Mouse (Mus musculus) hindbrain, postnatal 0 days (tissue): Measurements from ENCODE around the gene Picalm. TPM values are rescaled to one million over a fixed set of nuclear protein-coding genes. Genes with fewer than 3 reads are reported as not detected.

Experiments used
- ATAC-seq: fragments of 200-750 bp; cut with Nextera tagmentation; 2 replicates; pipeline ENCODE4 v1.8.0; 2017; ENCODE audit warnings: mild to moderate bottlenecking, moderate TSS enrichment, moderate library complexity
- DNase-seq: peaks from one replicate; pipeline ENCODE4 v3.0.0-alpha.2; 2015; ENCODE audit warnings: low spot score
- H3K27ac ChIP-seq: fragments of 300-500 bp; sonication (generic); 2 replicates; pipeline ENCODE4 v1.5.1; 2014; ENCODE audit warnings: mild to moderate bottlenecking
- H3K27me3 ChIP-seq: fragments of 300-500 bp; sonication (generic); 2 replicates; pipeline ENCODE4 v1.6.1; 2014; ENCODE audit warnings: low read length, mixed read lengths; ENCODE audit not compliant: insufficient read depth
- H3K36me3 ChIP-seq: fragments of 300-500 bp; sonication (generic); 2 replicates; pipeline ENCODE4 v1.6.1; 2014; ENCODE audit warnings: low read length, mixed read lengths; ENCODE audit not compliant: insufficient read depth
- H3K4me1 ChIP-seq: fragments of 300-500 bp; sonication (generic); 2 replicates; pipeline ENCODE4 v1.6.1; 2014; ENCODE audit warnings: antibody characterized with exemption, low read length, mixed read lengths; ENCODE audit not compliant: insufficient read depth
- H3K4me2 ChIP-seq: fragments of 300-500 bp; sonication (generic); 2 replicates; pipeline ENCODE4 v1.6.1; 2014; ENCODE audit warnings: low read depth, mild to moderate bottlenecking, low read length, moderate library complexity, mixed read lengths
- H3K4me3 ChIP-seq: fragments of 300-500 bp; sonication (generic); 2 replicates; pipeline ENCODE4 v1.5.1; 2014; ENCODE audit warnings: low read length
- H3K9ac ChIP-seq: fragments of 300-500 bp; sonication (generic); replicated peaks from 2 replicates; pipeline ENCODE4 v1.6.1; 2014; ENCODE audit warnings: mild to moderate bottlenecking, low read length, moderate library complexity, mixed read lengths
- H3K9me3 ChIP-seq: fragments of 300-500 bp; sonication (generic); 2 replicates; pipeline ENCODE4 v1.6.1; 2016; ENCODE audit warnings: low read length, mixed read lengths
- CTCF ChIP-seq: IDR thresholded peaks from 2 replicates; pipeline ENCODE4 v1.5.1; 2016; ENCODE audit warnings: antibody characterized with exemption, control low read depth, low read depth
- WGBS: fragments of 180-500 bp; shearing (Covaris S2); extraction: QIAGEN DNeasy Blood & Tissue Kit; methylation state at CpG from one replicate; pipeline ENCODE4 v1.1.7; 2014; 5-methylcytosine and 5-hydroxymethylcytosine counted together
- polyA plus RNA-seq: library from polyadenylated mRNA; unstranded; fragments of >200 nt; fragmentation: Nextera tagmentation; extraction: Ambion mirVana; gene quantifications from 2 replicates; pipeline ENCODE4 v1.2.1, GENCODE M21; 2015
- total RNA-seq: library from RNA; depleted of rRNA; stranded (reverse); fragments of >200 nt; gene quantifications from 2 replicates; pipeline ENCODE4 v1.2.3, GENCODE M21; 2014

Gene Picalm
- total and polyA plus RNA-seq, 2 experiments from 2014 or later: 22.4 to 141 TPM

- H3K9me3 ChIP-seq: no peaks in the 10 kb centered on the region
- DNase-seq (peak; percentile 30), ATAC-seq (peak; percentile 70)
- H3K4me1 ChIP-seq: peaks cover 7% of the 10 kb centered on the region; the same call in 1 of the 2 replicates
- TF ChIP-seq CTCF: no peak
- peak overlapping the region; percentile 98 for H3K9ac ChIP-seq
- peak overlapping the region; percentile 95 for H3K4me2 ChIP-seq
- no peaks in the 10 kb centered on the region for H3K27me3 ChIP-seq
- H3K27ac ChIP-seq: peak overlapping the region; percentile 98
- H3K4me3 ChIP-seq: peak overlapping the region; percentile 89
- under 1% methylated on average over 29 of the region's 39 CpGs for WGBS
- no peaks in the 10 kb centered on the region for H3K36me3 ChIP-seq
Measured at GRCm38 (mm10) chr7:90130501-90131375, 725 bp downstream of the Picalm start.

- Histone ChIP-seq H3K27me3 (no peaks in the 10 kb centered on the region), H3K9me3 (no peaks in the 10 kb centered on the region), H3K4me2 (peak overlapping the region; percentile 95), H3K27ac (peak overlapping the region; percentile 98; the same call in 1 of the 2 replicates), H3K4me3 (peak overlapping the region; percentile 89), H3K9ac (peak overlapping the region; percentile 98), H3K36me3 (no peaks in the 10 kb centered on the region), H3K4me1 (peaks cover 7% of the 10 kb centered on the region; the same call in 1 of the 2 replicates)
- WGBS: 0% methylated on average over 2 of the region's 2 CpGs
- no peak for ATAC-seq
- DNase-seq: no peak
- no peak for TF ChIP-seq CTCF
Measured at GRCm38 (mm10) chr7:90131376-90131651, 1.3 kb downstream of the Picalm start.

GRCm38 (mm10) chr7:90131831-90132241, 1.8 kb downstream of the Picalm start:
- Histone ChIP-seq H3K27me3 (no peaks in the 10 kb centered on the region), H3K36me3 (no peaks in the 10 kb centered on the region), H3K4me3 (peak overlapping the region; percentile 89), H3K9ac (peak overlapping the region; percentile 98), H3K27ac (peak overlapping the region; percentile 98; the same call in 1 of the 2 replicates), H3K4me1 (peaks cover 7% of the 10 kb centered on the region; the same call in 1 of the 2 replicates), H3K4me2 (peak overlapping the region; percentile 95), H3K9me3 (no peaks in the 10 kb centered on the region)
- no peak for ATAC-seq
- WGBS: 6% methylated on average over 7 of the region's 7 CpGs
- TF ChIP-seq CTCF: no peak
- peak; percentile 38 for DNase-seq

- peak overlapping the region; percentile 98 for H3K9ac ChIP-seq
Measured at GRCm38 (mm10) chr7:90132322-90132721, 2.3 kb downstream of the Picalm start.

GRCm38 (mm10) chr7:90136736-90137135, 6.7 kb downstream of the Picalm start:
- H3K4me1 ChIP-seq: peaks cover 7% of the 10 kb centered on the region; the same call in 1 of the 2 replicates
- DNase-seq (no peak), ATAC-seq (no peak)
- no peak overlapping the region for H3K27ac ChIP-seq
- no peak overlapping the region for H3K4me3 ChIP-seq
- H3K36me3 ChIP-seq: no peaks in the 10 kb centered on the region
- H3K4me2 ChIP-seq: no peak overlapping the region
- no peak for TF ChIP-seq CTCF
- no peak overlapping the region for H3K9ac ChIP-seq
- H3K27me3 ChIP-seq: no peaks in the 10 kb centered on the region
- WGBS: 82% methylated on average over 3 of the region's 3 CpGs
- no peaks in the 10 kb centered on the region for H3K9me3 ChIP-seq

More at GRCm38 (mm10) chr7:90132322-90132721, 2.3 kb downstream of the Picalm start:
- DNase-seq (no peak), ATAC-seq (no peak)
- peak overlapping the region; percentile 89 for H3K4me3 ChIP-seq
- peak overlapping the region; percentile 98; the same call in 1 of the 2 replicates for H3K27ac ChIP-seq
- H3K36me3 ChIP-seq: no peaks in the 10 kb centered on the region
- TF ChIP-seq CTCF: no peak
- no peaks in the 10 kb centered on the region for H3K9me3 ChIP-seq
- WGBS: 49% methylated on average over 3 of the region's 3 CpGs
- H3K4me2 ChIP-seq: peak overlapping the region; percentile 95
- no peaks in the 10 kb centered on the region for H3K27me3 ChIP-seq
- peaks cover 7% of the 10 kb centered on the region; the same call in 1 of the 2 replicates for H3K4me1 ChIP-seq

- DNase-seq: no peak
- Histone ChIP-seq H3K9me3 (no peaks in the 10 kb centered on the region), H3K4me2 (no peak overlapping the region), H3K9ac (no peak overlapping the region), H3K4me3 (no peak overlapping the region), H3K27ac (no peak overlapping the region), H3K36me3 (no peaks in the 10 kb centered on the region), H3K4me1 (0 out of 2 replicates have a peak, but pooled peaks cover 3% of the 10 kb centered on the region), H3K27me3 (no peaks in the 10 kb centered on the region)
- no peak for ATAC-seq
- TF ChIP-seq CTCF: no peak
- WGBS: 88% methylated on average over 4 of the region's 4 CpGs
Measured at GRCm38 (mm10) chr7:90138359-90138758, 8.3 kb downstream of the Picalm start.

- no peaks in the 10 kb centered on the region for H3K9me3 ChIP-seq
- no peak overlapping the region for H3K4me2 ChIP-seq
- H3K4me1 ChIP-seq: no peaks in the 10 kb centered on the region
- no peak overlapping the region for H3K9ac ChIP-seq
- H3K27me3 ChIP-seq: no peaks in the 10 kb centered on the region
- WGBS: 79% methylated on average over 3 of the region's 3 CpGs
- H3K27ac ChIP-seq: no peak overlapping the region
- no peak for DNase-seq
- no peaks in the 10 kb centered on the region for H3K36me3 ChIP-seq
- H3K4me3 ChIP-seq: no peak overlapping the region
- no peak for TF ChIP-seq CTCF
- ATAC-seq: no peak
Measured at GRCm38 (mm10) chr7:90140290-90140689, 10.3 kb downstream of the Picalm start.
